Mouse (Mus musculus) frontal cortex, adult 2 months (tissue): ENCODE results near the gene Fbln2. TPM values are rescaled to one million over a fixed set of nuclear protein-coding genes. Genes with fewer than 3 reads are reported as not detected.
A peak's percentile ranks its signal among the peaks of the same experiment; 100 is the strongest.

Experiments
- DNase-seq, 2 experiments: peaks; one replicate each; pipeline ENCODE4 v3.0.0; 2022; ENCODE audit warnings: low spot score in 1 of 2; ENCODE audit errors: extremely low spot score in 1 of 2
- polyA plus RNA-seq: library from polyadenylated mRNA; depleted of rRNA; stranded (reverse); fragments of >200 nt; gene quantifications from 2 replicates; pipeline ENCODE4 v1.2.3, GENCODE M21; 2012

The Fbln2 gene
- polyA plus RNA-seq, 1 experiment = 25.3 TPM

DNA sequence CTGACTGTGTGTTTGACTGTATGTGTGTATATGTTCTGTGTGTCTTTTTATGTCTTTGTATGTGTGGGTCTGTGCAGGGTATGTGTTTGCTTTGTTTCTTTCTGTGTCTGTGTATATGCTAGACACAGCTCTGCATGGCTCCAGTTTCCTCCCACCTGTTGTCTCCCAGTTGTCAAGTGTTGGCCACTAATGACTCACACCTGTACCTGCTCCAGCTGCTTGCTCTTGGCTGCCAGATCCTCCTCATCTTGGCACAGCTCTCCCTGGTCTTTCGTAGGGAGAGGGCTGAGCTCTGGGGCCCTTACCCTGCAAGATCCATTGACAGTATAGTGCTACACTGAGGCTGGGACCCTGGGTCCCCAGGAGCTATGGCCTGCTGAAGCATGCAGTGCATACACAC lies 13.8 kb downstream of the Fbln2 start:
- DNase-seq = no peak

GRCm38 (mm10) chr6:91228980-91229379 lies 16.7 kb downstream of the Fbln2 start:
- DNase-seq = no peak

DNA sequence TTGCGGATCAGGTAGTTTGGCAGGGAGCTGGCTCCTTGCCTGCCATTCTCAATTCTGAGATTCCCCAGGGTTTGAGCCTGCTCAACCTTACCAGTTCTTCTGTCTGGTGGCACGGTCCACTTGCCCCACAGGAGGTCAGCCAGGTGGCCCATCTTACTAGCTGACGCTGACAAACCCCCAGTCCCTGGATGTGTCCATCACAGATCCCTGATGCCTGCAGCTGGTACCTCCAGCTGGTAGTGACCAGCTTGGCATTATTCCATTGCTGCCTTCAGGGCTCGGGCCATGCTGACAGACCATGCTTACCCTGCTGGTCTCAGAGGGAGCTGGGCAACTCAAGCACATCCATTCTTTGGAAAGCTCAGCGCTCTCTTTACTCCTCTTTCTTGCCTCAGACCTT lies 18.7 kb downstream of the Fbln2 start:
- DNase-seq = no peak

DNA sequence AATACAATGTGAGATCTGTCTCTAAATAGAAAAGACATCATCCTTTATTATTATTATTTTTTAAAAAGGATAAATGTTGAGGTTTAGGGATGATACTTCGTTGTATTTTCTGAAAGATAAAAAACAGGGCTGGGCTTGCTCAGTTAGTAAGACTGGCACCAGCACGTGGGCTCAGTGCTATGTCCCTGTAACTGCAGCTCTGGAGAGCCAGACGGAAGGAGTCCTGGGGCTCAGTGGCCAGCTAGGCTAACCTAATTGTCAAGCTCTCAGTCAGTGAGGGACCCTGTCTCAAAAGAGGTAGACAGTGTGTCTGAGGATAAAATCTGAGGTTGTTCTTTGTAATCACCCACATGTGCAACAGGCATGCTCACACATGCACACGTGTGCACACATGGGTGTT lies 19.3 kb downstream of the Fbln2 start:
- no peak for DNase-seq

- DNase-seq = no peak
Observed at GRCm38 (mm10) chr6:91233011-91233410, 20.8 kb downstream of the Fbln2 start.

DNA sequence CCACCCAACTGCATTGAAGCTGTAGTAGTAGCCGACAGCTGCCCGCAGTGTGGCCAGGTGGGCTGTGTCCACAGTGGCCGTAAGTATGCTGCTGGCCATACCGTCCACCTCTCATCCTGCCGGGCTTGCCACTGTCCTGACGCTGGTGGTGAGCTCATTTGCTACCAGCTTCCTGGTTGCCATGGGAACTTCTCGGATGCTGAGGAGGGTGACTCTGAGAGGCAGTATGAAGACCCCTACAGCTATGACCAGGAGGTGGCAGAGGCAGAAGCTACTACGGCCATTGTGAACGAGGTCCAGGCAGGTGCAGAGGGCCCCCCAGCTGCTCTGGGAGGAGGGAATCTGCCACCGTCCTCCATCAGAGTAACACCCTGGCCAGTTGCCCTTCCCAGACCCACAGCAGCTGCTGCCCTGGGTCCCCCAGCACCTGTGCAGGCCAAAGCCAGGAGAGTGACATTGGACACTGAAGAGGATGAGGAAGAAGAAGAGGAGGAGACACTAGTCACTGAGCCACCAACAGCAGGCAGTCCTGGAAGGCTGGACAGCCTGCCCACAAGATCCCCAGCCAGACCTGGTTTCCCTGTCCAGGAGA lies 21.3 kb downstream of the Fbln2 start:
- no peak for DNase-seq

- no peak for DNase-seq
Observed at GRCm38 (mm10) chr6:91236006-91236405, 23.8 kb downstream of the Fbln2 start.

DNA sequence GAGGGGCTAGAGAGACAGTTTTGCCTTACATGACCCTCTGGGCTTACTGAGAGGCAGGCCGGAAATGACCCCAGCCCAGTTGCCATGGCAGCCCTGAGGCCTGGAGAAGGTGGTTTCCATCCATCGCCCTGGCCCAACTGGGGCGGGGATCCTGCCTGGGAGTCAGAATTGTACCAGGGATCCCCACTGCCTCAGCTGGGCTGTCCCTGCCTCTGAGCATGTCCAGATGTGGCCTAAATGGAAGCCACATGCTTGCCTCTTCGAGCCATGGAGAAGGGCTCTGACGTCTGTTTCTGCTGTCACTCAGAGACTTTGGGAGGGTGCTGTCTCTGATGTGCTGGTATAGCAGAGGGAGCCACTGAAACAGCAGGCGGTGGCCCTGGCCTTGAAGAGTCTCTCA lies 24.2 kb downstream of the Fbln2 start:
- no peak for DNase-seq

DNA sequence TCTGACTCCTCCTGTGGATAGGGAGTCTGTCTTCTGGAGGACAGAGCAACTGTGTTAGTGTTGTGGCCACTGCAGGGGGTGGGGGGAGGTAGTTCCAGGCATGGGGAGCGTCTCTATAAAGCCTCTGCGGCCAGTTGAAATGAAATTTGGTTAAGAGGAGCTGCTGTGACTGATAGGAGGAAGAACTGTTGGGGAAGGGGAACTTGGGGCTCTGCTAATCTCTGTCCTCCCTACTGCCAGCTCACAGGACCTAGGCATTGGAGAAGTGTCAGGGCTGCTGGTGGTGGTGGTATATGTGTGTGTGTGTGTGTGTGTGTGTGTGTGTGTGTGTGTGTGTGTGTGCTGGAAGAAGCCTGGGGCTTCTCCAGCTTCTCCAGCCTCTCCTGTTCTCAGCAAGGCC lies 25.0 kb downstream of the Fbln2 start:
- DNase-seq = no peak

- DNase-seq = no peak
Observed at GRCm38 (mm10) chr6:91240537-91240936, 28.3 kb downstream of the Fbln2 start.

- no peak for DNase-seq
Observed at GRCm38 (mm10) chr6:91240964-91241363, 28.7 kb downstream of the Fbln2 start.

DNA sequence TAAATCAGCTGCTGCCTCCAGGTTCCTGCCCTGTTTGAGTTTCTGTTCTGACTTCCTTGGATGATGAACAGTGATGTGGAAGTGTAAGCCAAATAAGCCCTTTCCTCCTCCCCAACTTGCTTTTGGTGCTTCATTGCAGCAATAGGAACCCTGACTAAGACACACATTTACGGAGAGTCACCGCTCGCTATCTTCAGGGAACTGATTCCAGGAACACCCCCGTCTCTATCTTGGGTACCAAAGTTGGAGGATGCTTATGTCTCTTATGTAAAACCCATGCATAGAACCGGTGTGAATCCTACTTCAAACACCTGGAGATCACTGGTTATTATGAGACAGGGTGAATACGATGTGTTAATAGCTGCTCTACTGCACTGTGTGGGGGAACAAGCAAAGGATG lies 31.1 kb downstream of the Fbln2 start:
- DNase-seq = peak; percentile 75 to 78

GRCm38 (mm10) chr6:91244331-91244730 lies 32.1 kb downstream of the Fbln2 start:
- DNase-seq = peak; percentile 64 to 76

- no peak for DNase-seq
Observed at GRCm38 (mm10) chr6:91245331-91245730, 33.1 kb downstream of the Fbln2 start.

GRCm38 (mm10) chr6:91247343-91247742 lies 35.1 kb downstream of the Fbln2 start:
- DNase-seq = no peak

DNA sequence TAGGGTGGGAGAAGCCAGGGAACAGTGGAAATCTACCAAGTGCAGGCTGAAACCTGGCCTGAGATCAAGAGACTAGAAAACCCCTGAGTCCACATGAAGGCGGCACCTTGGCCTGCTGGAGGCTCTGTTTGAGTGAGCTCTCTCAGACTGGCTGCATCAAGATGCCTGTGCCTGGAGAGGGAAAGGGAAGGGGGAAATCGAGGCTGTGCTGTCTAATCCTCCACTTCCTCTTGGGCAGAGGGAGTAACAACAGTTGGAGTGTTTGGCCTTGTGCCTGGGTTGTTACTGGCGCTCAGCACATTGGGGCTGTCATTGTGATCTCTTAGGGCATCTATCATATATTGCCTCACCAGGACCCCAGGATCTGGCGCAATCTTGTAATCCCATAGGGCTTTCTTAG lies 36.4 kb downstream of the Fbln2 start:
- DNase-seq = no peak

GRCm38 (mm10) chr6:91249797-91250196 lies 37.5 kb downstream of the Fbln2 start:
- DNase-seq = no peak

- peak; percentile 41 to 72 for DNase-seq
Observed at GRCm38 (mm10) chr6:91259440-91260120, 47.3 kb downstream of the Fbln2 start.

- DNase-seq = no peak
Observed at GRCm38 (mm10) chr6:91260347-91260986, 48.2 kb downstream of the Fbln2 start.

DNA sequence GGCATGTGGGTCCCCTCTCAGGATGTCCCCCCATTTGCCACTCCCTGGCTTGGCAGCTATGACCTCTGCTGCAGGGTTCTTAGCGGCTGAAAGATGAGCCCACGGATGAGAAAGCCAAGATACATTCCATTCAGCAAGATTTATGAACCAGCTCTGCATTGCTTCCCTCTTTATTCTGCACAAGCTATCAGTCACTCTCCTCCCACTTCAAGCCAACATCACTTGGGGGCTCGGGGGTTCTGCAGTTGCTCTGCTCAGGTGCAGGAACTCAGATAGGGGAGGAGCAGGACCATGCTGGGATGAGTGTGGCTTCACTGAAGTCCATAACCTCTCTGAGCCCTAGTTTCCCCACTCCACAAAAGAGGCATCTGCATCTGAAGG lies 48.7 kb downstream of the Fbln2 start:
- no peak for DNase-seq

GRCm38 (mm10) chr6:91265616-91266015 lies 53.4 kb downstream of the Fbln2 start:
- no peak for DNase-seq

- DNase-seq = no peak
Observed at GRCm38 (mm10) chr6:91266647-91267046, 54.4 kb downstream of the Fbln2 start.
